Mouse (Mus musculus) forelimb bud, embryonic 11.5 days (tissue): ENCODE data around the gene CK137956.

Experiments
- DNase-seq: peaks from one replicate; pipeline ENCODE4 v3.0.0-alpha.2; 2012; ENCODE audit warnings: low read depth, low spot score

CK137956 gene

DNA sequence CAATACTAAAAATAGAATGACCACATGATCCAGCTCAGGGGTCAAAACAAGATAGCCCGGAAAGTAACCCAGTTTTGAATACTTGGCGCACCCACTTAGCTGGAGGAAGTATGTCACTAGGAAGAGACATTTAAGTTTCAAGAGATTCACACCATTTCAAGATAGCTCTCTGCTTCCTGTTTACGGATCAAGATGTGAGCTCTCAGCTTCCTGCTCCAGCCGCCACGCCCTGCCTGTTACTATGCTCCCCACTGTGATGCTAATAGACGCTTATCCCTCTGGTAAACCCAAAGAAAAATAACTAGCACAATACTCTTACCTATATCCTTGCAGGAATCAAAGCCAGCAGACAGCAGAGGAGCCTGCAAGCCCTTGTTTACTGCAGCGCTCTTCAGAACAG lies 57.2 kb downstream of the CK137956 start:
- no peak for DNase-seq

GRCm38 (mm10) chr4:127907151-127907550 lies 63.6 kb downstream of the CK137956 start:
- DNase-seq: no peak

GRCm38 (mm10) chr4:127903954-127904353 lies 66.8 kb downstream of the CK137956 start:
- DNase-seq: peak; percentile 6

DNA sequence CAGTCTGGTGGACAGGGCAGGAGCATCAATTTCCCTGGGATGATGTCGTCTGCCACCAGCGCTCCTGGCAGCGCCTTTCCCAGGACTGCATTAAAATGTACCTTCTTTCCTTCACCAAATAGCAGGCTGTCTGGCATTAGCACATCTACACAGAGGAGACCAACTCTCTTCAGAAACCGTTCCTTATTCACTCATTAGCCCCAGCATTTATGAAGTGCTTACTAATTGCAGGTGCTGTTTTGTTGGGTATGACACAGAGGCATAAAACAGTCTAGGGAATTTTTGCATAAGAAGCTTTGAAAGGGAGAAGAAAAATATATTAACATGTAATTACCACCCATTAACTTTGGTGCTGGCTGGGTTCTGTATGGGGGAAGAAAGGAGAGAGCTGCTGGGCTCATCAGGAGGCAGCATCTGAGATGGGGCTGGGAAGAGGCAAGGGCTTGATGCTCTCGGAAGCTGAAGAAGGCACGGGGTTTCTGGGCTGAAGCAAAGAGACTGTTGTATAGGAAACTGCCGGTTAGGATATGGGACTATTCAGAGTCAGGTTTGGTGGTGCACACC lies 69.8 kb downstream of the CK137956 start:
- DNase-seq: no peak

GRCm38 (mm10) chr4:127889071-127889470 lies 81.7 kb downstream of the CK137956 start:
- DNase-seq: no peak

- DNase-seq: no peak
Measured at GRCm38 (mm10) chr4:127878966-127879365, 91.8 kb downstream of the CK137956 start.
